Mouse (Mus musculus) cerebellum, adult 9-10 months (tissue): ENCODE results near the gene Ror1.
A peak's percentile ranks its signal among the peaks of the same experiment; 100 is the strongest.

ENCODE experiments used
- DNase-seq: peaks from one replicate; pipeline ENCODE4 v3.0.0; 2022

The Ror1 gene

DNA sequence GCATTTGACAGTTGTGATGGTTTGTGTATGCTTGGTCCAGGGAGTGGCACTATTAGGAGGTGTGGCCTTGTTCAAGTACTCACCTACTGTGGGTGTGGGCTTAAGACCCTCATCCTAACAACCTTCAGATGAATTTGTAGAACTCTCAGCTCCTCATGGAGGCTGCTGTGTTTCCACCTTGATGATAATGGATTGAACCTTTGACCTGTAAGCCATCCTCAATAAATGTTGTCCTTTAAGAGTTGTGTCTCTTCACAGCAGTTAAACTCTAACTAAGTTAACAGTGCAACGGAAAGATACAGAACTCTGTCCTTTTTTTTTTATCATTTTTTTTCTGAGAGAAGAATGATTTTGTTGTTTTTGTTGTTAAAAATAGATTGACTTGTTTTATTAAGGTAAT is 23.8 kb downstream of the Ror1 start:
- DNase-seq: no peak

DNA sequence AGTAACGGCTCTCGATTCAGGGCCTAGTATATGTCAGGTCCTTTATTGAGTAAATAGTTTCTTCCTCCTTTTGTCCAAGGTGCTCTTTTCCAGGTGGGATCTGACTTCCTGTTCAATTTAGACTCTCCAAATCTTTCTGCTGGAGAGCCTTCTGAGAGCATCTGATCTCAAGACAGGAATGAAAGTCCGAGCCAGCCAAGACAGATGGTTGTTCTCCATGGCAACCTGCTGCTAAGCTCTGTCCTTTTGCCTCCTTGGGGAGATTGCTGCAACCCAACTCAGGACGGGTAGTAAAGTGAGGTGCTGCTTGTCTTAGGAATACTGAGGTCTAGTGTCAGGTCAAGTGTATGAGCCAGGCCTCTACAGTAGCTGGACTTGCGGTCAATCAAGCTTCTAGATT is 25.0 kb downstream of the Ror1 start:
- peak; percentile 82 for DNase-seq

- no peak for DNase-seq
Observed at GRCm38 (mm10) chr4:100122436-100122835, 26.8 kb downstream of the Ror1 start.

GRCm38 (mm10) chr4:100123519-100123918 is 27.9 kb downstream of the Ror1 start:
- DNase-seq: no peak

- DNase-seq: no peak
Observed at GRCm38 (mm10) chr4:100124056-100124455, 28.5 kb downstream of the Ror1 start.

DNA sequence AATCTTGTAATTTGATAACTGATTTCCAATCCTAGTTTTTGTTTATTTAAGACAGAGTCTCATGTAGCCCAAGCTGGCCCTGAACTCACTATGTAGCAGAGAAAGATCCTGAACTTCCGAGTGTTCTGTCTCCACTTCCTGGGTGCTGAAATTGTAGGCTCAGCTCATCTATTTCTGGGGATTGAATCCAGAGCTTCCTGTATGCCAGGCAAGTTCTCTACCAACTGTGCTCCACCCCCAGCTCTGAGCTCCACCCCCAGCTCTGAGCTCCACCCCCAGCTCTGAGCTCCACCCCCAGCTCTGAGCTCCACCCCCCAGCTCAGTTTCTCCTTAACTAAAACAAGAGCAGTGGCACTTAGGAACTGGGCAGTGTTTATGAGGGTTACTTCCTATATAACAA is 29.3 kb downstream of the Ror1 start:
- no peak for DNase-seq

DNA sequence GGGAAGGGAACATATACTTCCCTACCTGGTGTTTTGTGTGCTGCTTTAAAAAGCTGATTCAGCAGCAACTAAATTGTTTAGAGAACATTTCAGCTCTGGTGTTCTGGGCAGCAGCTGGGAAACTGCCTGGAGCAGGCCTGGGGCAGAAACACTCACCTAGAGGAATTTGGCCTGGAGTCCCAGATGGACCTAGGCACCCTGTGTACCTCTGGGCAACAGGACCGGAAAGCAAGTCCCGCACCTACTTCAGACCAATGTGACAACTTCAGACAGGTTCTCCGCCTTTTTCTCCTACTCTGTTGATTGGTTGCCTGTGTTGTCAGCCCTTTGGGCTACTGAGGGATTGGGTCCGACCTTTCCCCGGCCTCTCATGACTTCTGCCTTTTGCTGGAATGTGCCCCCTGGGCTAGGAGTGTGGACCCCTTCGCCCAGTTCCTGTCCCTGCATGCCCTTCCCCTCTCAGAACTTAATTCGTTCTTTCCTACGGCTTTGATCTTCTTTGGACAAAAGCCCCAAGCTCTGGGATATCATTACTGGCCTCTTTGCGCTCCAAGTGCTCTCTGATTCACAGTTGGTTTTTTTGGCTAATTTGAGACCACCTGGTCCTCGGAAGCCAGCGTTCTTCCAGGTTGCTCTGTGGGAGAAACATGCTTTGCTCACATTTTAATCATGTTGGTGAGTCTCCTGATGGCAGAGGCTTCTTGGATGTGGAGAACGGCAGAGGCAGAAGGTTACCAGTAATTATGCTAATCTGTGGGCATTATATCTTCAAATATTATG is 31.1 kb downstream of the Ror1 start:
- peak; percentile 62 for DNase-seq

- peak; percentile 78 for DNase-seq
Observed at GRCm38 (mm10) chr4:100128026-100128922, 32.7 kb downstream of the Ror1 start.

DNA sequence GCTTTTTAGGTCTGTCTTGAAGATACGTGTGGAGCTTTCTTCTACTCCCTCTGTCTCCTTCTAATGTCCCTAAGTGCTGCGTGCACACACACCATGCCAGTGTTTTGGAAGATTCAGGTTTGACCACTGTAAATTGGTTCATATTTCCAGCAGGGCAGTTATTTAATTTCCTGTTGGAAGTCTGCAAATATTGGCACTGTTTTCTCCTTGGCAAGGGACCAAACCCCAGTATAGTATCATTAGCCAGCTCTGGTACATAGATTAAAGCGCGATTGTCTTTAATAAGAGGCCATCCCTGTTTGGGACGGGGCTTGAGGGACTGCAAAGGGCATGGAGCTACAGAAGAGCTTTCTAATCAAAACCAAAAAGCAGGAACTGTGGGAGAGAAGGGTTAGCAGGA is 33.6 kb downstream of the Ror1 start:
- DNase-seq: peak; percentile 84

DNA sequence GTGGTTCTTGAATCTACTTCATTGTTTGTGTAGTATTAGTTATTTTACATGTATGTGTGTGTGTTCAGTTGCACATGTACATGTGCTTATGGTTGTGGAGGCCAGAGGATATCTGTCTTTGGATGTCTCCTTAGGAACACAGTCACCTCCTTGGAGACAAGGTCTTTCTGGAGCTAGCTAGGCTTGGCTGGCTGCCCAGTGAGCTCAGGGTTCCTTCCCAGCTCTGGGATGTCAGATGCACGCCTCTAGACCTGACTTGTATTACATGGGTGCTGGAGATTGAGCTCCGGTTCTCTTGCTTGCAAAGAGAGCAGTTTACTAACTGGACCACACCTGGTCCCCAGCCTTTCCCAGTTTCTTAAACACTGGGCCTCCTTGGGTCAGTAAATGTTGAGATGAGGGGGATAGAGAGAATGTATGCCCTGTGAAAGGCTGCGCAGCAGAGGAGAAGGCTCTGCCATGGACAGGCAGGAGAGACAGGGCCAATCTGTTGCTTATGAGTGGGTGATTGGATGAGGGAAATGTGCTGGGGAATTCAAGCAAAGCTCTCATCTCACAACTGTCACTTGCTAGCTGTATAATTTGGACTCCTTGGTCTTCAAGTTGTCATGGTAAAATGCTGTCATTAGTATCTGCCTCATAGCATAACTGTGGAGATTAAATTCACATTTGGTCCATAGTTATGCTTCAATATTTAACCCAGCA is 35.3 kb downstream of the Ror1 start:
- DNase-seq: no peak

GRCm38 (mm10) chr4:100131488-100131887 is 35.9 kb downstream of the Ror1 start:
- DNase-seq: no peak

DNA sequence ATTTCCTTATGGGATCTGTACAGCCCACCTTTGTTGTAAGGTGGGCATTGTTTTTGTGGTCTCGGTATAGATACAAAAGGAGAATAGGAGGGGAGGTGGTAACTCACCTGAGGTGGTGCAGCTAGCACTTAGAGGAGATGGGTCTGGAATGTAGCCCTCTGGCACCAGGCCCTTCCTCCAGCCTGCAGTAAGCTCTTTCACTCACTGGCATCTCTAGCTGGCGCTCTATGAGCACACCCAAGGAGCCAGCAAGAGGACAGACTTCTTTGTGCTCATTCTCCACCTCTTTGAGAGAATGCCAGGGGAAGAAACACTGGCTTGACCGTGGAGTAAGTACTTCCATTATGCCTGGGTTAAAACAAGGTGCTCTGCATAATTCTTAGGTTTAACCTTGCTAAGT is 36.7 kb downstream of the Ror1 start:
- DNase-seq: no peak

GRCm38 (mm10) chr4:100136046-100136445 is 40.5 kb downstream of the Ror1 start:
- no peak for DNase-seq

DNA sequence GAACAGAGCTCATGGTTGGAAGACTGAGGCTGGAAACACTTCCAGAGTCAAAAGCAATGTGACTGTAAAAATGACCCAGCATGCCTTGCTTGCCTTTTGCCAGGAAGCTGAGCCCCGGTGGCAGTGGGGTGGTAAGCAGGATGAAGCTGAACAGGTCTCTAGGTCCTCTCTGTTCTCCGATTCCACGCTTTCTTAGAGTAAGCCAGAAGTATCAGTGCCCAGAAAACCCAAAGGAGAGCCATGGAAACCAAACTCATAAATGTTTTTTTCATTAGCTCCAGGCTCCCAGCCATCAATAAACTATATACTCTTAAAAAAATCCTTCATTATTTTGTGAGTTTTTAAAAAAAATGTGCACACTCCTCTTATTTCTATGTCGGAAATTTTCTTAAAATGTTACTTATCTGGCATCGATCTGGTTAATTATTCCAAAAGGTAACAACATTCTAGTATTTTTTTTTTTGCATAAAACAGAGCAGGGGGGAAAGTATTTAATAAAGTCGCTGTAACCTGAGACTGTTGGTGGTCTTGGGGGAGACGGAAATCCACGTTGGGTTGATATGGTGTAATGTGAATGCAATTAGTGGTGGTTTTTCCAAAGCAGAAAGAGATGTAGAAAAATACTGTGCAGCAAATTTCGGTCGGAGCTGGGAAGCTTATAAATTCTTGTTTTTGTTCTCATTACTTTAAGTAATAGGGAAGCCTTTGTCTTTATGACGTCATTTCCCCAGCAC is 41.7 kb downstream of the Ror1 start:
- DNase-seq: no peak

GRCm38 (mm10) chr4:100141626-100142025 is 46.0 kb downstream of the Ror1 start:
- DNase-seq: no peak

GRCm38 (mm10) chr4:100144744-100145143 is 49.2 kb downstream of the Ror1 start:
- no peak for DNase-seq

DNA sequence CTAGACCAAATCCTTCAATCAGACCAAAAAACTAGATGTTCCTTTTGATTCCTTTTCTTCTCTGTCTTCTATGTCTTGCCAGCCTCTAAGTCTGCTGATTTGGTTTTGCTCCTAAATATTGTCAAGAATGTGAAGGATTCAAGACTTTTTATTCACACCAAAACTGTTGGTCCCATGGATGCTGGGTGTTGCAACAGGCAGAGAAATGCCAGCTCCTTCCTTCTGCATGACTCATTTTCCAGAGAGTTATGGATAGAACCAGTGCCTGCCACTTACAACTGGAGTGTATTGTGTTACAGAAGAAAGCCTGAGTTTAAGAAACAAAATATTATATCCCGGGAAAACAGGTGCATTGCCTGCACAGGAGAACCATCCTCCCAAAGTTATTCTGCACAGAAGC is 55.2 kb downstream of the Ror1 start:
- DNase-seq: no peak

- DNase-seq: no peak
Observed at GRCm38 (mm10) chr4:100154560-100155130, 59.1 kb downstream of the Ror1 start.

GRCm38 (mm10) chr4:100155731-100156130 is 60.1 kb downstream of the Ror1 start:
- no peak for DNase-seq

DNA sequence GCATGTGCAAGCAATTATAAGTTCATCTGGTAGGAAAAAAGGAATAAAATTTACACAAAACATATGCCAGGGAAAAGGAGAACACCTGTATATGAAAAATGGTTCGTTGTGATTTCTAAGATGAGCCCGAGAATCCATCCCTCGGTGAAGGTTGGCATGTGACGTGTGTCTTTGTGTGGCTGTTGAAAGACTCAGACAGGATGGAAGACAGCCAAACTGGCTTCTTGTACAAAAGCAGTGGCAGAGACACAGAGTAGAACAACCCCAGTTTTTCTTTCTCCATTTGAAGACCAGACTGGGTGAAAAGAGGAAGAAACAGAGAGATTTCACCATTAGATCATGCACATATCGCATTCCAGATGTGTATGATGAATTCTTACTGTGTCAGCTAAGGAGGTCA is 62.8 kb downstream of the Ror1 start:
- DNase-seq: no peak

DNA sequence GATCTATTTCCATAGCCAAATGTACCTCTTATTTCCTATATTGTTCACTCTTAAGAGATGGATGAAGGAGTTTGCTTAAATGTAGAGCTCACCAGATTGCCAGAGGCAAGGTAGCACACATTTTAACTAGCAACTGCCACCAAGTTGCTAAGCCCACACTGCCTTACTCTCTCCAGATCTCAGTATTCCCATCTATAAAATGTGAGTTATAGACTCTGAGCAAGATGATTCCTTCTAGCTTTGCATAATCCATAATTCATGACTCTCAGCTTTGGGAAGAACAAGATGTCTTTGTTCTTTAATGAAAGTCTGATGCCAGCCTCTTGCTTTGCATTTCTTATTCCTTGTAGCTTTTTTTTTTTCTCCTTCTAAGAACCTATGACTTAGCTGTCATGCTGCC is 64.6 kb downstream of the Ror1 start:
- no peak for DNase-seq

- no peak for DNase-seq
Observed at GRCm38 (mm10) chr4:100165790-100166189, 70.2 kb downstream of the Ror1 start.
